Mouse (Mus musculus) liver, postnatal 0 days (tissue): ENCODE results near the gene Btbd9.

Experiments
- CTCF ChIP-seq: sonication (generic); IDR thresholded peaks from 2 replicates; pipeline ENCODE4 v1.5.1; 2016; ENCODE audit warnings: antibody characterized with exemption, low read depth
- EP300 ChIP-seq: IDR thresholded peaks from 2 replicates; pipeline ENCODE4 v1.6.1; 2016; ENCODE audit warnings: antibody characterized with exemption, low read depth, mild to moderate bottlenecking

- TF ChIP-seq EP300 (no peak), CTCF (no peak)
Observed at GRCm38 (mm10) chr17:30336280-30336679, 240.0 kb downstream of the Btbd9 start.
